Mouse (Mus musculus) gastrocnemius, adult 18-20 months (tissue): Measurements from ENCODE around the gene Tmc3. TPM values are rescaled to one million over a fixed set of nuclear protein-coding genes. Genes with fewer than 3 reads are reported as not detected.

ENCODE experiments used
- DNase-seq: peaks from one replicate; pipeline ENCODE4 v3.0.0; 2021; ENCODE audit warnings: low spot score
- total RNA-seq, 2 experiments: library from RNA; stranded (reverse); gene quantifications; 2 replicates each; pipeline ENCODE4 v1.2.3; 2021

The Tmc3 gene
- total RNA-seq, 2 experiments from 2014 or later = 0.02 to 0.07 TPM

- peak; percentile 38 for DNase-seq
Observed at GRCm38 (mm10) chr7:83668724-83669123, 84.0 kb downstream of the Tmc3 start.

GRCm38 (mm10) chr7:83671573-83671972 lies 86.8 kb downstream of the Tmc3 start:
- DNase-seq = no peak

Other genes with a start within 250 kb of the Tmc3 start
- 1 to 10 TPM; 3.1 to 4.1 TPM for gene Stard5, start 47.0 kb downstream of the Tmc3 start, total RNA-seq
- gene Il16, start 160.8 kb downstream of the Tmc3 start, total RNA-seq = 1 to 10 TPM; 1.5 to 2.2 TPM
- not detected for gene Cfap161, start 210.0 kb downstream of the Tmc3 start, total RNA-seq